9 mouse cellular contexts compared by ENCODE assay signal in the genomic region with DNA sequence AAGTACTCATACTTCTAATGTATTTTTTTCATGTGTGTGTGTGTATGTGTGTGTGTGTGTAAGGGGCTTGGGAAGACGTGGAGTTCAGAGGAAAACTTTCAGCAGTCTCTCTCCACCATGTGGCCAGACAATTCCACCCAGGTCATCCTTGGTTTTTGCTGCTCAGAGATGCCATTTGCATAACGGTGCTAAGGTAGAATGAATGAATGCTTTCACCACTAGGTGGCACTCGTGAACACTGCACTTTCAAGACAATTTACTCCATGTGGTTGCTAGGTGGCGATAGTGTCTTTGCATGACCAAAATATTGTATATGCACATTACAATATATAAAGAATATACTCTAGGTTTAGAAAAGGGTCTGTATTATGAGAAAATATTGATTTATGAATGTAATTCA. TPM values are rescaled to one million over a fixed set of nuclear protein-coding genes. Genes with fewer than 3 reads are reported as not detected.
A peak's percentile ranks its signal among the peaks of the same experiment; 100 is the strongest.
DNase-seq lines count a peak whose midpoint lies in the region; ATAC-seq and TF ChIP-seq lines count a peak whose summit lies in the region.
"Had no signal": no experiment of that assay in that cellular context is flagged by ENCODE, and none has a peak within 500 bp of the region (broad histone marks: within the 10 kb centered on the region; RNA-seq: fewer than 3 reads in every experiment).

No protein-coding gene starts in this region.

- no peaks in the 10 kb centered on the region for H3K79me2 ChIP-seq in C2C12 (ENCODE audit: control insufficient read depth, insufficient read depth)
- no peaks in the 10 kb centered on the region for H3K79me2 ChIP-seq in liver, adult 2 months (ENCODE audit: control insufficient read depth, insufficient read depth, low read length)

- TF ChIP-seq POLR2A in liver, adult 2 months (IDR thresholded peaks at IDR 0.05; ENCODE audit: extremely low read depth, insufficient read depth, low read length), result no peak
- no peak for TF ChIP-seq POLR2A in thymus, adult 2 months (IDR thresholded peaks at IDR 0.05; ENCODE audit: control insufficient read depth, extremely low read depth, insufficient read depth, low read length, poor library complexity)

- no peak overlapping the region for H3K27ac ChIP-seq in kidney, embryonic 16.5 days (ENCODE audit: low read length)
- no peak overlapping the region for H3K27ac ChIP-seq in liver, adult 2 months (replicated peaks; ENCODE audit: insufficient read depth, low read depth, low read length)
- no peak overlapping the region for H3K27ac ChIP-seq in thymus, adult 2 months (ENCODE audit: control insufficient read depth, insufficient read depth, low read length)
- H3K27ac ChIP-seq: heart, embryonic 15.5 days had no signal

- peak; percentile 82 for TF ChIP-seq CTCF in C2C12 (IDR thresholded peaks at IDR 0.05; ENCODE audit: control insufficient read depth, insufficient read depth, insufficient read length)
- TF ChIP-seq CTCF in liver, adult 2 months (IDR thresholded peaks at IDR 0.05; ENCODE audit: low read depth, low read length), result peak; percentile 61
- no peak for TF ChIP-seq CTCF in thymus, adult 2 months (IDR thresholded peaks at IDR 0.05; ENCODE audit: borderline replicate concordance, control insufficient read depth, extremely low read depth, insufficient read depth, low read length, poor library complexity)

- H3ac ChIP-seq in C2C12 (ENCODE audit: control insufficient read depth, insufficient read length, low read depth), result no peak overlapping the region

- no peaks in the 10 kb centered on the region for H3K4me1 ChIP-seq in kidney, embryonic 16.5 days (ENCODE audit: insufficient read depth, low read length)
- H3K4me1 ChIP-seq in liver, adult 2 months (ENCODE audit: control insufficient read depth, insufficient read depth, low read length), result no peaks in the 10 kb centered on the region
- H3K4me1 ChIP-seq in thymus, adult 2 months (replicated peaks; ENCODE audit: control insufficient read depth, insufficient read depth, low read length), result no peaks in the 10 kb centered on the region
- H3K4me1 ChIP-seq: heart, embryonic 15.5 days had no signal

- no peaks in the 10 kb centered on the region for H3K79me3 ChIP-seq in C2C12 (ENCODE audit: low read depth)

- no peak overlapping the region for H3K4me3 ChIP-seq in C2C12 (ENCODE audit: insufficient read depth, poor library complexity, severe bottlenecking)
- H3K4me3 ChIP-seq in kidney, embryonic 16.5 days (ENCODE audit: low read length), result no peak overlapping the region
- no peak overlapping the region for H3K4me3 ChIP-seq in liver, adult 2 months (ENCODE audit: insufficient read depth, low read depth, low read length)
- no peak overlapping the region for H3K4me3 ChIP-seq in thymus, adult 2 months (ENCODE audit: control insufficient read depth, insufficient read depth, low read length)
- H3K4me3 ChIP-seq: heart, embryonic 15.5 days had no signal

- H3K4me2 ChIP-seq in kidney, embryonic 16.5 days (replicated peaks; ENCODE audit: low read depth, low read length), result no peak overlapping the region
- H3K4me2 ChIP-seq: heart, embryonic 15.5 days had no signal

- no peak overlapping the region for H3K9ac ChIP-seq in kidney, embryonic 16.5 days (replicated peaks; ENCODE audit: low read length)
- no peak overlapping the region for H3K9ac ChIP-seq in liver, adult 2 months (ENCODE audit: low read depth, low read length)
- H3K9ac ChIP-seq: heart, embryonic 15.5 days had no signal

- no peaks in the 10 kb centered on the region for H3K9me3 ChIP-seq in kidney, embryonic 16.5 days (ENCODE audit: low read length)
- H3K9me3 ChIP-seq: heart, embryonic 15.5 days had no signal

- peaks cover 14% of the 10 kb centered on the region for H3K36me3 ChIP-seq in C2C12 (ENCODE audit: control insufficient read depth, insufficient read depth)
- H3K36me3 ChIP-seq in kidney, embryonic 16.5 days (ENCODE audit: insufficient read depth, low read length), result 0 out of 2 replicates have a peak, but pooled peaks cover 6% of the 10 kb centered on the region
- peaks cover 7% of the 10 kb centered on the region; the same call in 1 of the 2 replicates for H3K36me3 ChIP-seq in liver, adult 2 months (ENCODE audit: control insufficient read depth, insufficient read depth, low read length)
- H3K36me3 ChIP-seq in thymus, adult 2 months (ENCODE audit: control insufficient read depth, insufficient read depth, low read length), result no peaks in the 10 kb centered on the region

- peak; percentile 61; the same call in 1 of the 2 replicates for ATAC-seq in kidney, embryonic 16.5 days (ENCODE audit: low FRiP score, low TSS enrichment)

- 22% methylated on average over 4 of the region's 4 CpGs for WGBS in kidney, embryonic 16.5 days
- 13% methylated on average over 4 of the region's 4 CpGs for WGBS in liver, adult 2 months
- 5% methylated on average over 4 of the region's 4 CpGs for WGBS in thymus, adult 2 months

- DNase-seq in T-cell, adult 2 months (ENCODE audit: low spot score), result peak; percentile 59
- DNase-seq in cerebellum, postnatal 25 days, result peak; percentile 48 to 76
- DNase-seq in frontal cortex, postnatal 36 days (ENCODE audit: low spot score in 2 of 2), result peak; percentile 41 to 81
- DNase-seq in liver, adult 2 months (ENCODE audit: extremely low read depth, low read depth, low spot score), result peak; percentile 79
- DNase-seq in natural killer cell, adult 2 months (ENCODE audit: low spot score in 2 of 2), result peak; percentile 52 to 68
- DNase-seq in thymus, adult 2 months, result peak; percentile 62

- H3K27me3 ChIP-seq in C2C12 (ENCODE audit: control insufficient read depth, insufficient read depth, insufficient read length), result no peaks in the 10 kb centered on the region
- no peaks in the 10 kb centered on the region for H3K27me3 ChIP-seq in kidney, embryonic 16.5 days (ENCODE audit: insufficient read depth, low read length)
- no peaks in the 10 kb centered on the region for H3K27me3 ChIP-seq in liver, adult 2 months (ENCODE audit: control insufficient read depth, insufficient read depth, low read length)
- H3K27me3 ChIP-seq in thymus, adult 2 months (ENCODE audit: control insufficient read depth, insufficient read depth, low read length), result no peaks in the 10 kb centered on the region
- H3K27me3 ChIP-seq: heart, embryonic 15.5 days had no signal

TF ChIP-seq in C2C12, 6 proteins besides CTCF, POLR2A, EP300 and RAD21:
- TF ChIP-seq MYOD1 (IDR thresholded peaks at IDR 0.05; ENCODE audit: control insufficient read depth, insufficient read length, low read depth), result no peak
- no peak for TF ChIP-seq MAX (IDR thresholded peaks at IDR 0.05)
- no peak for TF ChIP-seq USF1 (IDR thresholded peaks at IDR 0.05; ENCODE audit: low read depth)
- no peak for TF ChIP-seq CEBPB (IDR thresholded peaks at IDR 0.05; ENCODE audit: low read depth)

RNA-seq across cellular contexts. Expression of a gene that starts 32.7 kb away (rescaled TPM):
- 114 TPM for polyA plus RNA-seq in C2C12 (2012; fragmentation: generic; extraction: Trizol)
- 102 and 105 TPM in 2 replicates for polyA plus RNA-seq in kidney, embryonic 16.5 days (2015; fragmentation: Nextera tagmentation; extraction: Ambion mirVana)
- total RNA-seq in liver, adult 2 months (2014; rRNA removed), result 31.7 and 37.5 TPM in 2 replicates
- 25.0 and 26.8 TPM in 2 replicates for polyA plus RNA-seq in liver, adult 2 months (2012; rRNA removed)
- polyA plus RNA-seq in thymus, adult 2 months (2012; rRNA removed), result 48.0 and 68.4 TPM in 2 replicates

RNA-seq across cellular contexts. Expression of a gene that starts 35.7 kb away (rescaled TPM):
- polyA plus RNA-seq in C2C12 (2012; fragmentation: generic; extraction: Trizol), result 1.7 TPM
- 19.9 and 22.0 TPM in 2 replicates for polyA plus RNA-seq in kidney, embryonic 16.5 days (2015; fragmentation: Nextera tagmentation; extraction: Ambion mirVana)
- 8.0 and 10.8 TPM in 2 replicates for total RNA-seq in liver, adult 2 months (2014; rRNA removed)
- polyA plus RNA-seq in liver, adult 2 months (2012; rRNA removed), result 2.2 and 2.3 TPM in 2 replicates
- polyA plus RNA-seq in thymus, adult 2 months (2012; rRNA removed), result 11.0 and 12.0 TPM in 2 replicates

RNA-seq across cellular contexts. Expression of a gene that starts 50.6 kb away (rescaled TPM):
- not detected for polyA plus RNA-seq in C2C12 (2012; fragmentation: generic; extraction: Trizol)
- not detected in 2 replicates for polyA plus RNA-seq in kidney, embryonic 16.5 days (2015; fragmentation: Nextera tagmentation; extraction: Ambion mirVana)
- not detected in 2 replicates for total RNA-seq in liver, adult 2 months (2014; rRNA removed)
- polyA plus RNA-seq in liver, adult 2 months (2012; rRNA removed), result not detected in 2 replicates
- not detected in 2 replicates for polyA plus RNA-seq in thymus, adult 2 months (2012; rRNA removed)
- polyA plus RNA-seq: heart, embryonic 15.5 days had no signal

RNA-seq across cellular contexts. Expression of a gene that starts 57.3 kb away (rescaled TPM):
- polyA plus RNA-seq in C2C12 (2012; fragmentation: generic; extraction: Trizol), result not detected
- polyA plus RNA-seq in kidney, embryonic 16.5 days (2015; fragmentation: Nextera tagmentation; extraction: Ambion mirVana), result not detected in 2 replicates
- total RNA-seq in liver, adult 2 months (2014; rRNA removed), result not detected in 2 replicates
- polyA plus RNA-seq in liver, adult 2 months (2012; rRNA removed), result not detected in 2 replicates
- polyA plus RNA-seq in thymus, adult 2 months (2012; rRNA removed), result 0.03 TPM in 1 of 2 replicates, not detected in the other
- polyA plus RNA-seq: heart, embryonic 15.5 days had no signal
